Mouse (Mus musculus) liver, postnatal 0 days (tissue): ENCODE data around the gene Slc7a10.

Experiments used
- CTCF ChIP-seq: sonication (generic); IDR thresholded peaks from 2 replicates; pipeline ENCODE4 v1.5.1; 2016; ENCODE audit warnings: antibody characterized with exemption, low read depth
- EP300 ChIP-seq: IDR thresholded peaks from 2 replicates; pipeline ENCODE4 v1.6.1; 2016; ENCODE audit warnings: antibody characterized with exemption, low read depth, mild to moderate bottlenecking

DNA sequence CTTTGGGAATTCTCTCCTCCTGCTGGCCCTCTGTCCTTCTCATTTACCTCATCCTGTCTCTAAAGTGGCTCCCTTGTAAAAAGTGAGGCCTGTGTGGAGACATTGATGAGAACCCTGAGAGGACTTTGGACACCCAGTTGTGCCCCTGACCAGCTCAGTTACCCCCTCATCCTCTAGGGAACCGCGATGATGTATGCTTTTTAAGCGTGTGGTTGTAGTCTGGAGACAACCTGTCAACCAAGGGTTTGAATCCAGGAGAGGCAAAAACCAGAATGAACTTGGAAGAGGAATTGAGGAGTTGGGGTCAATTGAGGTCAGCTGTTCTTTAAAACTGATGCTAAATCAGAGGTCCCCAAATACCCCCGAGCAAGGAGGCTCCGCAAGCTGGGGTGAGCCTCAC, 29.5 kb downstream of the Slc7a10 start:
- TF ChIP-seq CTCF (no peak), EP300 (no peak)
